Mouse (Mus musculus): ENCODE measurements around the gene Acrbp. TPM values are rescaled to one million over a fixed set of nuclear protein-coding genes. Genes with fewer than 3 reads are reported as not detected.

The Acrbp gene
- polyA plus RNA-seq, 2 experiments: 1.3 to 3.1 TPM

DNA sequence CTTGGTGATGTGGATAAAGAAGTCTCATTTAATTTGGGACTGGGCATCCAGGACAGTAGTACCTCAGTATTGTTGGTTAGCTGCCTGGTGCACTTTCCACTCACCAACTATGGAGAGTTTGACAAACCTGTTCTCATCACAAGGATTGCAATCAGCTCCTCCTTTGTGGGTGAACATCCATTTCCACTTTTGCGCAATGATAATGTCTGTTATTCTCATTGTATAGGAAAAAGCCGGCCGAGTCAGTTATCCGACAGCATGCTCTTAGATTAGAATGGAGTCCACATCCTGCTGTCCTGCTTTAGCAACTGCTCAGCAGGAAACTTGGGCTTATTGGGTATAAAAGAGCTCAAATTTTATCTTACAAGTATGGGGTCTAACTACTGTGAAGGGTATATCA is 10.8 kb upstream of the Acrbp start:
- Histone ChIP-seq H3K27ac (peak overlapping the region; percentile 57), H3K4me3 (ENCODE audit: insufficient read depth in 1 of 2, low read depth in 2 of 2, low read length in 2 of 2) (peak overlapping the region in 1 of 2 experiments; percentile 71; a peak in 2 of 4 replicates), H3K9me3 (ENCODE audit: control insufficient read depth, low read length) (no peaks in the 10 kb centered on the region), H3K27me3 (ENCODE audit: control insufficient read depth, insufficient read depth, low read length) (no peaks in the 10 kb centered on the region), H3K9ac (replicated peaks) (no peak overlapping the region; the same call in 1 of the 2 replicates), H3K4me2 (ENCODE audit: low read depth) (peak overlapping the region; percentile 92), H3K36me3 (replicated peaks; ENCODE audit: control insufficient read depth, insufficient read depth, low read depth) (peaks cover 24% of the 10 kb centered on the region), H3K4me1 (replicated peaks; ENCODE audit: control insufficient read depth in 2 of 2, insufficient read depth in 2 of 2, low read length in 1 of 2) (peaks cover 18 to 27% of the 10 kb centered on the region in 2 experiments)
- TF ChIP-seq EP300 (IDR thresholded peaks at IDR 0.05; ENCODE audit: low read depth): no peak
- TF ChIP-seq CTCF (IDR thresholded peaks at IDR 0.05; ENCODE audit: low read depth): no peak
- ATAC-seq (ENCODE audit: insufficient read depth) (no peak), DNase-seq (ENCODE audit: low read depth in 3 of 3, low spot score in 3 of 3) (no peak)
- WGBS (ENCODE audit: insufficient replicate concordance): 91% methylated on average over 4 of the region's 4 CpGs

DNA sequence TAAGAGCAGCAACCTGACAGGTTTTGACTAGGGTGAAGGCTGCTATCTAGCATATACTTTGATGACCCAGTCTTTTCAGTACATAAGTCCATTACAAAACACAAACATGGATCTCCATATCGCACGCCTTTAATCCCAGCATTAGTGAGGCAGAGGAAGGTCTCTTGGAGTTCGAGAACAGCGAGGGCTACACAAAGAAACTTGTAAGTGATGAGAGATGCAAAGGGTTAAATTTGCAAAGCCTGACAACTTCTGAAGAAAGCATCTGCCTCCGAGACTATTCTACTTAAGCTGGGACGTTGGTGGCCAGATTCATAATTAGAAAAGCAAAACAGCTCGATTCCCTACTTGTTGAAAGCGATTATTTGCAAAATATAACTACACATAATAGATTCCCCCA is 10.4 kb upstream of the Acrbp start:
- H3K9me3 ChIP-seq (ENCODE audit: control insufficient read depth, low read length): no peaks in the 10 kb centered on the region
- no peaks in the 10 kb centered on the region for H3K27me3 ChIP-seq (ENCODE audit: control insufficient read depth, insufficient read depth, low read length)
- peaks cover 18 to 27% of the 10 kb centered on the region in 2 experiments for H3K4me1 ChIP-seq (replicated peaks; ENCODE audit: control insufficient read depth in 2 of 2, insufficient read depth in 2 of 2, low read length in 1 of 2)
- ATAC-seq (ENCODE audit: insufficient read depth): peak; percentile 13; the same call in 1 of the 2 replicates
- WGBS (ENCODE audit: insufficient replicate concordance): 7% methylated on average over 8 of the region's 8 CpGs
- H3K9ac ChIP-seq (replicated peaks): peak overlapping the region; percentile 54
- peak overlapping the region; percentile 71 to 94 for H3K4me3 ChIP-seq (ENCODE audit: insufficient read depth in 1 of 2, low read depth in 2 of 2, low read length in 2 of 2)
- H3K36me3 ChIP-seq (replicated peaks; ENCODE audit: control insufficient read depth, insufficient read depth, low read depth): peaks cover 22% of the 10 kb centered on the region
- DNase-seq (ENCODE audit: low read depth in 3 of 3, low spot score in 3 of 3): no peak
- H3K4me2 ChIP-seq (ENCODE audit: low read depth): peak overlapping the region; percentile 92
- no peak for TF ChIP-seq CTCF (IDR thresholded peaks at IDR 0.05; ENCODE audit: low read depth)
- no peak for TF ChIP-seq EP300 (IDR thresholded peaks at IDR 0.05; ENCODE audit: low read depth)
- H3K27ac ChIP-seq: peak overlapping the region; percentile 57

DNA sequence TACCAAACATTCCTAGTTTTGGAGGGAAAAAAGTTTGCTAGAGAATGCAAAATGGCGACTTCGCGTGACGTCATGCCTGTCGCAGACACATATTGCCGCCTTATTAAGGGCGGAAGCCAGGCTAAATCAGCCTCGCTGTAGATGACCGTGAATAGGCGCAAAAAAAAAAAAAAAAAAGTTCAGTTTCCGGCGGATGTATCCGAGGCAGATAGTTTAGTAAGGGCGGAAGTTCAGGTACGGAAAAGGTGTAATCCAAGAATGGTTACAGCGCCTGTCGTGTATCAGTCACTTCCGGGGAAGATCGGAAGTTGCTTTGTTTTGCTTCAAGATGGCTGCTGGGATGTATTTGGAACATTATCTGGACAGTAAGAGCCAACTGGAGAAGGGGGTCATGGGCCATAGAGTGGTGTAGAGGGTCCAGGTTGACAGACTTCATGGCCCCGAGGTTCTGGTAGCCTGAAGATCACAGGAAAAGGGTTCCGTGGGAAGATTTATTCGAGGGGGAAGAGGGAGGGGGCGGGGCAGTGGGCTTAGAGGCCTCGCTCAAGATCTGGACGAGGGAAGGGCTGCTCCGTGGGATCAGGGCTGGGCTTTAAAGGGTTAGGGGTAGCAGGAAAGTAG is 9.8 kb upstream of the Acrbp start, which contains the start of gene Ing4:
TSS of gene Ing4 (plus strand) at position 228 of the 621 bp plus-strand sequence.
- no peak for TF ChIP-seq CTCF (IDR thresholded peaks at IDR 0.05; ENCODE audit: low read depth)
- no peak for TF ChIP-seq EP300 (IDR thresholded peaks at IDR 0.05; ENCODE audit: low read depth)
- Histone ChIP-seq H3K4me1 (replicated peaks; ENCODE audit: control insufficient read depth in 2 of 2, insufficient read depth in 2 of 2, low read length in 1 of 2) (peaks cover 18 to 27% of the 10 kb centered on the region in 2 experiments), H3K27me3 (ENCODE audit: control insufficient read depth, insufficient read depth, low read length) (no peaks in the 10 kb centered on the region), H3K4me2 (ENCODE audit: low read depth) (peak within 1 kb of the TSS; percentile 92), H3K9me3 (ENCODE audit: control insufficient read depth, low read length) (no peaks in the 10 kb centered on the region), H3K36me3 (replicated peaks; ENCODE audit: control insufficient read depth, insufficient read depth, low read depth) (peaks cover 26% of the 10 kb centered on the region), H3K27ac (peak within 1 kb of the TSS; percentile 57), H3K4me3 (ENCODE audit: insufficient read depth in 1 of 2, low read depth in 2 of 2, low read length in 2 of 2) (peak within 1 kb of the TSS; percentile 71 to 94), H3K9ac (replicated peaks) (peak within 1 kb of the TSS; percentile 76)
- peak; percentile 94 for ATAC-seq (ENCODE audit: insufficient read depth)
- under 1% methylated on average over 26 of the region's 26 CpGs for WGBS (ENCODE audit: insufficient replicate concordance)
- peak; percentile 95 to 97 (median 96) for DNase-seq (ENCODE audit: low read depth in 3 of 3, low spot score in 3 of 3)

DNA sequence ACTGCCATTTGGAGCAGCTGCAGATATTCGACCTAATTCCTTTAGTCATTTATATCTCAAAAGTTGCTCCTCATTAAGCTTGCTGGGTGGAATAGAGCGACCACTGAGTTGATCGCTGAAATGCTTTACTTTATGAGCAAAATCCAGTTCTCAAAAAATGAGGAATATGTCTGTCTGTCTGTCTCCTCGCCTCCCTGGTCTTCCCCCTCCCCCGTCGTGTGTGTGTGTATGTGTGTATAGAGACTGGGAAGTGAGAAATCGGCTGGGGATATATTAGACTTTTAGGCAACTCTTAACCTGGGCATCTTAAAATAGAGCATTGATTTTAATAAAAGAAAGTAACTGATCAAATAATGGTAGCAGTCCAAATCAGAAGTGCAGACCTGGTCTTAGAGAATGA is 9.3 kb upstream of the Acrbp start:
- ATAC-seq (ENCODE audit: insufficient read depth) (no peak), DNase-seq (ENCODE audit: low read depth in 3 of 3, low spot score in 3 of 3) (no peak)
- Histone ChIP-seq H3K9me3 (ENCODE audit: control insufficient read depth, low read length) (no peaks in the 10 kb centered on the region), H3K4me1 (replicated peaks; ENCODE audit: control insufficient read depth in 2 of 2, insufficient read depth in 2 of 2, low read length in 1 of 2) (peaks cover 18 to 27% of the 10 kb centered on the region in 2 experiments), H3K4me2 (ENCODE audit: low read depth) (peak overlapping the region; percentile 92), H3K27ac (peak overlapping the region; percentile 26), H3K9ac (replicated peaks) (peak overlapping the region; percentile 76), H3K36me3 (replicated peaks; ENCODE audit: control insufficient read depth, insufficient read depth, low read depth) (peaks cover 25% of the 10 kb centered on the region), H3K27me3 (ENCODE audit: control insufficient read depth, insufficient read depth, low read length) (no peaks in the 10 kb centered on the region), H3K4me3 (ENCODE audit: insufficient read depth in 1 of 2, low read depth in 2 of 2, low read length in 2 of 2) (peak overlapping the region; percentile 71 to 94)
- WGBS (ENCODE audit: insufficient replicate concordance): 4% methylated on average over 7 of the region's 7 CpGs
- TF ChIP-seq CTCF (IDR thresholded peaks at IDR 0.05; ENCODE audit: low read depth) (no peak), EP300 (IDR thresholded peaks at IDR 0.05; ENCODE audit: low read depth) (no peak)

DNA sequence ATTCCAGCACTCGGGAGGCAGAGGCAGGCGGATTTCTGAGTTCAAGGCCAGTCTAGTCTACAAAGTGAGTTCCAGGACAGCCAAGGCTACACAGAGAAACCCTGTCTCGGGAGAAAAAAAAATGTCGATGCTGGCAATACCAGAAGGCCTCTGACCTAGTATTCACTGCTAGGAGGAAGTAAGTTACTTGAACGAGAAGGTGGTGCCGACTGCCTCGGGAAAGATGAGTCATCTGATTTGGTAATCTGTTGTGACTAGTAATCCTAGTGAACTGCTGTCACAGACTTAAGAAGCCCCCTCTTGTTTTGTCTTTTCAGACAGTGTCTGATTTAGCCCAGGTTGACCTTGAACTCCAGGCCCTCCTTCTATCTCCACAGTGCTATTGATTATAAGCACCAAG is 8.4 kb upstream of the Acrbp start:
- 43% methylated on average over 7 of the region's 7 CpGs for WGBS (ENCODE audit: insufficient replicate concordance)
- H3K9ac ChIP-seq (replicated peaks): no peak overlapping the region
- H3K4me3 ChIP-seq (ENCODE audit: insufficient read depth in 1 of 2, low read depth in 2 of 2, low read length in 2 of 2): no peak overlapping the region
- peaks cover 17% of the 10 kb centered on the region for H3K36me3 ChIP-seq (replicated peaks; ENCODE audit: control insufficient read depth, insufficient read depth, low read depth)
- no peaks in the 10 kb centered on the region for H3K27me3 ChIP-seq (ENCODE audit: control insufficient read depth, insufficient read depth, low read length)
- peak overlapping the region; percentile 92 for H3K4me2 ChIP-seq (ENCODE audit: low read depth)
- peaks cover 18 to 27% of the 10 kb centered on the region in 2 experiments for H3K4me1 ChIP-seq (replicated peaks; ENCODE audit: control insufficient read depth in 2 of 2, insufficient read depth in 2 of 2, low read length in 1 of 2)
- peak in 1 of 3 experiments; percentile 36 for DNase-seq (ENCODE audit: low read depth in 3 of 3, low spot score in 3 of 3)
- TF ChIP-seq EP300 (IDR thresholded peaks at IDR 0.05; ENCODE audit: low read depth) (no peak), CTCF (IDR thresholded peaks at IDR 0.05; ENCODE audit: low read depth) (no peak)
- no peak for ATAC-seq (ENCODE audit: insufficient read depth)
- H3K27ac ChIP-seq: no peak overlapping the region
- no peaks in the 10 kb centered on the region for H3K9me3 ChIP-seq (ENCODE audit: control insufficient read depth, low read length)
